Mouse (Mus musculus) MEL (cell line): ENCODE data around the gene Brpf1. TPM values are rescaled to one million over a fixed set of nuclear protein-coding genes. Genes with fewer than 3 reads are reported as not detected.

Experiments used
- DNase-seq: peaks from one replicate; pipeline ENCODE4 v3.0.0; 2011; ENCODE audit warnings: low read depth, low spot score
- H3K27ac ChIP-seq: 2 replicates; pipeline ENCODE4 v1.5.1; 2012; ENCODE audit warnings: low read depth, mild to moderate bottlenecking, control low read depth, low read length, moderate library complexity; ENCODE audit not compliant: control insufficient read depth
- H3K27me3 ChIP-seq, 2 experiments: fragments of 150-350 bp in 1 of 2; sonication (generic) in 1 of 2; 2 replicates each; pipeline ENCODE4 v1.6.1; 2012; ENCODE audit warnings: low read length in 2 of 2, mild to moderate bottlenecking in 2 of 2, improper control_type of control experiment in 1 of 2, moderate library complexity in 1 of 2; ENCODE audit not compliant: insufficient read depth in 2 of 2, control insufficient read depth in 1 of 2
- H3K36me3 ChIP-seq, 2 experiments: 2 replicates each; pipeline ENCODE4 v1.6.1; 2012 to 2014; ENCODE audit warnings: low read length in 2 of 2, improper control_type of control experiment in 1 of 2, inconsistent platforms in 1 of 2, mild to moderate bottlenecking in 1 of 2; ENCODE audit not compliant: insufficient read depth in 2 of 2, control insufficient read depth in 1 of 2
- H3K4me1 ChIP-seq, 2 experiments: fragments of 150-350 bp in 1 of 2; sonication (generic) in 1 of 2; 2 replicates each; pipeline ENCODE4 v1.6.1; 2012; ENCODE audit warnings: low read length in 2 of 2, improper control_type of control experiment in 1 of 2, mild to moderate bottlenecking in 1 of 2; ENCODE audit not compliant: insufficient read depth in 2 of 2, control insufficient read depth in 1 of 2
- H3K4me3 ChIP-seq, 2 experiments: fragments of 150-350 bp in 1 of 2; sonication (generic) in 1 of 2; 2 replicates each; pipeline ENCODE4 v1.5.1; 2012; ENCODE audit warnings: low read depth in 2 of 2, low read length in 2 of 2, mild to moderate bottlenecking in 2 of 2, moderate library complexity in 2 of 2, control low read depth in 1 of 2, improper control_type of control experiment in 1 of 2; ENCODE audit not compliant: control insufficient read depth in 1 of 2, insufficient read depth in 1 of 2
- H3K79me2 ChIP-seq: 2 replicates; pipeline ENCODE4 v1.6.1; 2012; ENCODE audit warnings: mild to moderate bottlenecking, low read length, moderate library complexity; ENCODE audit not compliant: control insufficient read depth, poor library complexity, insufficient read depth
- H3K9ac ChIP-seq: 2 replicates; pipeline ENCODE4 v1.6.1; 2012; ENCODE audit warnings: low read depth, mild to moderate bottlenecking, control low read depth, low read length, moderate library complexity; ENCODE audit not compliant: control insufficient read depth, poor library complexity, severe bottlenecking
- H3K9me3 ChIP-seq: fragments of 150-350 bp; sonication (generic); replicated peaks from 2 replicates; pipeline ENCODE4 v1.6.1; 2012; ENCODE audit warnings: mild to moderate bottlenecking, low read length, improper control_type of control experiment, moderate library complexity; ENCODE audit not compliant: insufficient read depth
- BHLHE40 ChIP-seq: IDR thresholded peaks from 2 replicates; pipeline ENCODE4 v1.6.1; 2012; ENCODE audit warnings: low read depth, mild to moderate bottlenecking, inconsistent platforms, low read length, improper control_type of control experiment, borderline replicate concordance
- CHD2 ChIP-seq: IDR thresholded peaks from 2 replicates; pipeline ENCODE4 v1.6.1; 2011; ENCODE audit warnings: low read length, improper control_type of control experiment
- ELF1 ChIP-seq: IDR thresholded peaks from 2 replicates; pipeline ENCODE4 v1.6.1; 2014; ENCODE audit warnings: low read depth, mild to moderate bottlenecking, inconsistent platforms, low read length, improper control_type of control experiment, moderate library complexity
- EP300 ChIP-seq, 2 experiments: IDR thresholded peaks; 2 replicates each; pipeline ENCODE4 v1.6.1; 2011; ENCODE audit warnings: improper control_type of control experiment in 2 of 2, low read length in 2 of 2, low read depth in 1 of 2, mild to moderate bottlenecking in 1 of 2
- HCFC1 ChIP-seq: IDR thresholded peaks from 2 replicates; pipeline ENCODE4 v1.6.1; 2012; ENCODE audit warnings: low read depth, mild to moderate bottlenecking, inconsistent platforms, low read length, improper control_type of control experiment, moderate library complexity
- MAX ChIP-seq: IDR thresholded peaks from 2 replicates; pipeline ENCODE4 v1.6.1; 2011; ENCODE audit warnings: low read length, improper control_type of control experiment
- MEF2A ChIP-seq: IDR thresholded peaks from 2 replicates; pipeline ENCODE4 v1.6.1; 2014; ENCODE audit warnings: low read depth, mild to moderate bottlenecking, inconsistent platforms, low read length, improper control_type of control experiment; ENCODE audit not compliant: poor library complexity, insufficient replicate concordance, severe bottlenecking; ENCODE audit errors: extremely low read depth
- MXI1 ChIP-seq: IDR thresholded peaks from 2 replicates; pipeline ENCODE4 v1.6.1; 2011; ENCODE audit warnings: mild to moderate bottlenecking, low read depth, low read length, improper control_type of control experiment
- MYC ChIP-seq: IDR thresholded peaks from 2 replicates; pipeline ENCODE4 v1.6.1; 2011; ENCODE audit warnings: low read depth, mild to moderate bottlenecking, low read length, improper control_type of control experiment, moderate library complexity
- NELFE ChIP-seq: IDR thresholded peaks from 2 replicates; pipeline ENCODE4 v1.6.1; 2011; ENCODE audit warnings: low read depth, low read length, improper control_type of control experiment
- NRF1 ChIP-seq: IDR thresholded peaks from 2 replicates; pipeline ENCODE4 v1.6.1; 2014; ENCODE audit warnings: low read depth, mild to moderate bottlenecking, inconsistent platforms, low read length, improper control_type of control experiment, moderate library complexity; ENCODE audit not compliant: poor library complexity, insufficient read depth, severe bottlenecking
- POLR2A ChIP-seq, 2 experiments: IDR thresholded peaks; 2 replicates each; pipeline ENCODE4 v1.6.1; 2011 to 2012; ENCODE audit warnings: low read length in 2 of 2, mild to moderate bottlenecking in 2 of 2, control low read depth in 1 of 2, improper control_type of control experiment in 1 of 2, low read depth in 1 of 2, moderate library complexity in 1 of 2; ENCODE audit not compliant: control insufficient read depth in 1 of 2, insufficient read depth in 1 of 2, poor library complexity in 1 of 2
- POLR2AphosphoS5 ChIP-seq: IDR thresholded peaks from 2 replicates; pipeline ENCODE4 v1.6.1; 2012; ENCODE audit warnings: low read depth, borderline replicate concordance, mild to moderate bottlenecking, inconsistent platforms, low read length, moderate library complexity, mixed read lengths
- RAD21 ChIP-seq: IDR thresholded peaks from 2 replicates; pipeline ENCODE4 v1.6.1; 2011; ENCODE audit warnings: mild to moderate bottlenecking, low read depth, low read length, improper control_type of control experiment
- SIN3A ChIP-seq: IDR thresholded peaks from 2 replicates; pipeline ENCODE4 v1.6.1; 2012; ENCODE audit warnings: low read length, improper control_type of control experiment, inconsistent platforms
- TBP ChIP-seq: IDR thresholded peaks from 2 replicates; pipeline ENCODE4 v1.8.0; 2011; ENCODE audit warnings: low read depth, low read length, improper control_type of control experiment
- USF1 ChIP-seq: IDR thresholded peaks from 2 replicates; pipeline ENCODE4 v1.6.1; 2014; ENCODE audit warnings: low read depth, mild to moderate bottlenecking, inconsistent platforms, low read length, improper control_type of control experiment, moderate library complexity
- USF2 ChIP-seq, 2 experiments: IDR thresholded peaks; 2 replicates each; pipeline ENCODE4 v1.6.1; 2011 to 2012; ENCODE audit warnings: improper control_type of control experiment in 2 of 2, low read length in 2 of 2, borderline replicate concordance in 1 of 2, inconsistent platforms in 1 of 2, low read depth in 1 of 2, mild to moderate bottlenecking in 1 of 2; ENCODE audit not compliant: insufficient read depth in 1 of 2
- ZC3H11A ChIP-seq: IDR thresholded peaks from 2 replicates; pipeline ENCODE4 v1.6.1; 2012; ENCODE audit warnings: low read depth, mild to moderate bottlenecking, inconsistent platforms, low read length, improper control_type of control experiment
- ZMIZ1 ChIP-seq: IDR thresholded peaks from 2 replicates; pipeline ENCODE4 v1.6.1; 2012; ENCODE audit warnings: low read depth, mild to moderate bottlenecking, inconsistent platforms, low read length, improper control_type of control experiment, moderate library complexity
- polyA plus RNA-seq, 2 experiments: library from polyadenylated mRNA; stranded (reverse) in 1 of 2; unstranded in 1 of 2; fragments of >175 nt in 1 of 2; fragments of >200 nt in 1 of 2; gene quantifications; 2 replicates each; pipeline versions ENCODE4 v1.2.1 to v1.2.4; 2012; ENCODE audit warnings: low replicate concordance in 2 of 2, low read depth in 1 of 2; ENCODE audit not compliant: insufficient read length in 2 of 2, insufficient read depth in 1 of 2, missing spikeins in 1 of 2
- total RNA-seq: library from RNA; depleted of rRNA; stranded (reverse); fragments of 300-350 nt; gene quantifications from 2 replicates; pipeline ENCODE4 v1.2.3, GENCODE M21; 2012; rRNA removed

The Brpf1 gene
- total RNA-seq (29.8 and 32.6 TPM in 2 replicates), polyA plus RNA-seq (10 to 100 TPM; 44.9 to 46.8 TPM)

- H3K9me3 ChIP-seq, result no peaks in the 10 kb centered on the region
- peak within 1 kb of the TSS; percentile 99 for H3K9ac ChIP-seq
- peak within 1 kb of the TSS; percentile 71 to 97 for H3K4me3 ChIP-seq
- H3K79me2 ChIP-seq, result peaks cover 35% of the 10 kb centered on the region
- H3K4me1 ChIP-seq, result peaks cover 21 to 24% of the 10 kb centered on the region in 2 experiments
- no peaks in the 10 kb centered on the region for H3K27me3 ChIP-seq
- H3K27ac ChIP-seq, result peak within 1 kb of the TSS; percentile 99
- H3K36me3 ChIP-seq, result peaks cover 11 to 17% of the 10 kb centered on the region in 2 experiments
- TF ChIP-seq RAD21, result no peak
- TF ChIP-seq CHD2, result no peak
- no peak; the same call in 1 of the 2 replicates for TF ChIP-seq ELF1
- TF ChIP-seq ZC3H11A, result peak; percentile 99
- peak; percentile 40 to 72; a peak in 3 of 4 replicates for TF ChIP-seq POLR2A (IDR thresholded peaks at IDR 0.05; ENCODE audit: control insufficient read depth in 1 of 2, insufficient read depth in 1 of 2, low read depth in 1 of 2, low read length in 2 of 2, poor library complexity in 1 of 2)
- peak; percentile 18 for TF ChIP-seq MXI1
- 0 out of 2 replicates have a peak, but pooled peaks have one; percentile 33 for TF ChIP-seq TBP
- TF ChIP-seq EP300 (IDR thresholded peaks at IDR 0.05; ENCODE audit: low read depth in 1 of 2, low read length in 2 of 2), result no peak
- no peak for TF ChIP-seq POLR2AphosphoS5
- no peak for TF ChIP-seq USF2 (IDR thresholded peaks at IDR 0.05; ENCODE audit: borderline replicate concordance in 1 of 2, insufficient read depth in 1 of 2, low read depth in 1 of 2, low read length in 2 of 2)
- peak; percentile 86; the same call in 1 of the 2 replicates for TF ChIP-seq ZMIZ1
- TF ChIP-seq NELFE, result peak; percentile 79
- peak; percentile 89 for TF ChIP-seq BHLHE40
- no peak for TF ChIP-seq MEF2A
- TF ChIP-seq HCFC1, result peak; percentile 88
- TF ChIP-seq MAX, result peak; percentile 66
- peak; percentile 77 for TF ChIP-seq SIN3A
- no peak for TF ChIP-seq NRF1
- peak; percentile 64 for TF ChIP-seq MYC
- TF ChIP-seq USF1, result peak; percentile 35; the same call in 1 of the 2 replicates
- TF ChIP-seq, all 39 proteins: peak for 12
- no peak for DNase-seq
These were observed at the start of gene Brpf1 for GRCm38 (mm10) chr6:113306986-113307349. Gene Brpf1, plus strand, starts transcription at chr6:113307137.
